Mouse (Mus musculus) small intestine, adult 2 months (tissue): Measurements from ENCODE around the gene Olfm3. TPM values are rescaled to one million over a fixed set of nuclear protein-coding genes. Genes with fewer than 3 reads are reported as not detected.

ENCODE experiments used
- H3K27ac ChIP-seq: fragments of 200-500 bp; 2 replicates; pipeline ENCODE4 v1.5.1; 2012; ENCODE audit warnings: low read depth, low read length, control low read depth, inconsistent platforms; ENCODE audit not compliant: insufficient read depth
- H3K27me3 ChIP-seq: fragments of 200-500 bp; 2 replicates; pipeline ENCODE4 v1.6.1; 2012; ENCODE audit warnings: mild to moderate bottlenecking, moderate library complexity, low read length, inconsistent platforms; ENCODE audit not compliant: control insufficient read depth, insufficient read depth
- H3K36me3 ChIP-seq: fragments of 200-500 bp; 2 replicates; pipeline ENCODE4 v1.6.1; 2012; ENCODE audit warnings: mild to moderate bottlenecking, low read length, control low read depth, inconsistent platforms; ENCODE audit not compliant: control insufficient read depth, insufficient read depth
- H3K4me1 ChIP-seq: fragments of 200-500 bp; 2 replicates; pipeline ENCODE4 v1.6.1; 2012; ENCODE audit warnings: low read length, inconsistent platforms, mixed read lengths; ENCODE audit not compliant: control insufficient read depth, insufficient read depth, insufficient read length
- H3K4me3 ChIP-seq: fragments of 200-500 bp; 2 replicates; pipeline ENCODE4 v1.5.1; 2012; ENCODE audit warnings: low read depth, mild to moderate bottlenecking, control low read depth, inconsistent platforms, low read length, moderate library complexity
- CTCF ChIP-seq: fragments of 200-500 bp; IDR thresholded peaks from 2 replicates; pipeline ENCODE4 v1.5.1; 2012; ENCODE audit warnings: low read depth, mild to moderate bottlenecking, control low read depth, inconsistent platforms, low read length, moderate library complexity, mixed read lengths; ENCODE audit not compliant: insufficient replicate concordance, insufficient read length; ENCODE audit errors: extremely low read depth
- POLR2A ChIP-seq: fragments of 200-500 bp; IDR thresholded peaks from 2 replicates; pipeline ENCODE4 v1.6.1; 2012; ENCODE audit warnings: low read depth, mild to moderate bottlenecking, control low read depth, inconsistent platforms, low read length, moderate library complexity
- WGBS: fragments of 180-500 bp; shearing (Covaris S2); methylation state at CpG from one replicate; pipeline ENCODE4 v1.1.7; 2018; 5-methylcytosine and 5-hydroxymethylcytosine counted together
- polyA plus RNA-seq: library from polyadenylated mRNA; depleted of rRNA; stranded (reverse); fragments of >200 nt; gene quantifications from 2 replicates; pipeline ENCODE4 v1.2.3, GENCODE M21; 2012

Olfm3 gene
- polyA plus RNA-seq, 1 experiment, result not detected

- Histone ChIP-seq H3K4me3 (no peak overlapping the region), H3K36me3 (no peaks in the 10 kb centered on the region), H3K4me1 (no peaks in the 10 kb centered on the region), H3K27me3 (no peaks in the 10 kb centered on the region), H3K27ac (no peak overlapping the region)
- WGBS, result 71% methylated on average over 2 of the region's 2 CpGs
- TF ChIP-seq POLR2A (no peak), CTCF (no peak)
Observed at GRCm38 (mm10) chr3:114990828-114991227, 87.0 kb downstream of the Olfm3 start.

DNA sequence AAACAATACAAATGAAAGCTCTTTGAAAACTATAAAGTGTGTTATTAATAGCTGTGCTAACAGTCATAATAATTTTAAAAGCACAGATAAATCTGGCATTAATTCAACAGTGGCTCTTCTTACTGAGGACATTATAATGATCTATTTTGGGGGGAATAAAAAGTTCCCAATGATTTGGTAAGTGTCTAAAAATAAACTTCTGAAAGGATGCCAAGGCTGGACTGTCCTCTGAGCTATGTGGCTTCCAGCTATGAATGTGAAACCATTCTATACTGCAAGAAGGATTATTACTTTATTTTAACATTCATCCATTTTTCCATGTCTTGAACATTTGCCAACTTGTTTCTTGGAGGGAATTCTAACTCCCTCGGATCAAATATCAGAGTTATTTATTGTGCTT lies 92.1 kb downstream of the Olfm3 start:
- H3K27me3 ChIP-seq, result no peaks in the 10 kb centered on the region
- H3K36me3 ChIP-seq, result no peaks in the 10 kb centered on the region
- TF ChIP-seq POLR2A (no peak), CTCF (no peak)
- no peak overlapping the region for H3K27ac ChIP-seq
- H3K4me3 ChIP-seq, result no peak overlapping the region
- WGBS, result 44% methylated on average over 1 of the region's 1 CpGs
- H3K4me1 ChIP-seq, result no peaks in the 10 kb centered on the region

DNA sequence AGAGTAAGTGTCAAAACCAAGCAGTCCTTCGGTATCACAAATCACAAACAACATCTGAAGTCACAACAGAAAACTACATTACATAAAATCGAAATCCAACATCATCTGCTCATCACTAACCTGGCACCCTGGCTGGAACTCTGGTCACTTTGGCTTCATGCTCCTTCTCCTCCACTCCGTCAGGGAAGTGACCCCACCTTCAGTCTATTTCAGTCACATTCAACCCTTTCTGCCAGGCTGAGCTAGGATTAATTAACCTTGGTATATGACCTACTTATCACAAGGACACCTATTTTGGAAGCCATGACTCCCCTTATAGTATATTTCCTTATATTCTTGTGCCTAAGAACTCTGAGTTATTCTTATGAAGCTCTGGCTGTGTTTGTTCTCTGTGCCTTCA lies 123.7 kb downstream of the Olfm3 start:
- no peaks in the 10 kb centered on the region for H3K4me1 ChIP-seq
- H3K4me3 ChIP-seq, result no peak overlapping the region
- no peaks in the 10 kb centered on the region for H3K36me3 ChIP-seq
- TF ChIP-seq POLR2A (no peak), CTCF (no peak)
- no peaks in the 10 kb centered on the region for H3K27me3 ChIP-seq
- H3K27ac ChIP-seq, result no peak overlapping the region
- WGBS, result 72% methylated on average over 3 of the region's 3 CpGs

GRCm38 (mm10) chr3:115028046-115028445 lies 124.2 kb downstream of the Olfm3 start:
- H3K36me3 ChIP-seq, result no peaks in the 10 kb centered on the region
- no peaks in the 10 kb centered on the region for H3K27me3 ChIP-seq
- TF ChIP-seq POLR2A (no peak), CTCF (no peak)
- 74% methylated on average over 1 of the region's 1 CpGs for WGBS
- H3K4me3 ChIP-seq, result no peak overlapping the region
- H3K4me1 ChIP-seq, result no peaks in the 10 kb centered on the region
- H3K27ac ChIP-seq, result no peak overlapping the region

DNA sequence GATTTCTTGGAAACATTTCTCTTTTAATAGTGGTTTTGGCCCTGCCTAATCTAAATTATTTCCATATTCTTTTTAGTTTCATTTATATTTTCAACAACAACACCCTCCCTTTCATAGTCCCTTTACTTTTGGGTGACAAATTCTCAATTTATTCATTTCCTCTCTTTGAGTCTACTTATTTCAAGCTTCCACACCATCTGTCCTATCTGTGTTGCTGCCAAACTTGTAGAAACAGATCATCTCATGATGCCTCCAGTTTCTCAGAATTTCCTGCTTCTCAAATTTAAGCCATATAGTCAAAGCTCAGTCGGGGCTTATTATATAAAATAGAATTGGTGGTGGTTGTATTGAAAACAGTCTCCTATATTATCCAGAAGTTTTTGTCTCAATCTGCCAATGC lies 124.7 kb downstream of the Olfm3 start:
- TF ChIP-seq POLR2A (no peak), CTCF (no peak)
- WGBS, result 76% methylated on average over 1 of the region's 1 CpGs

DNA sequence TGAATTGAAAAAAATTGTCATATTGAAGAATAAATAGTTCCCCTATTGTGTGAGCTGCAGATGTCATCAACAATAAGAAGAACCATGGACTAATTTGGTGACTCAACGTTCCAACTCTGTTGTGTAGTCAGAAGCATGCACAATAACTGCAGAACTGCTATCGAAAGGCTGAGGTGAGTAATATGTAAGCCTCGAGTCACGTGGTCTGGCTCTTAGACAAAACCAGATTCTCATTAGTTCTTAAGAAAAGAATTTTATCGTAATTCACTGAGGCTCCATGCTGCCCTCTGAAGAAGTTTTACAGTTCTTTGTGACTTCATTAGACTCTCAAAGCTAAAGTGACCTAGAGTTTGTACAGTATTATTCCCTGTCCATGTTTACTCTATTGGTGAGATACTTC lies 145.2 kb downstream of the Olfm3 start:
- no peaks in the 10 kb centered on the region for H3K36me3 ChIP-seq
- H3K27ac ChIP-seq, result no peak overlapping the region
- WGBS, result 85% methylated on average over 5 of the region's 5 CpGs
- TF ChIP-seq POLR2A, result no peak
- no peak for TF ChIP-seq CTCF
- no peaks in the 10 kb centered on the region for H3K4me1 ChIP-seq
- H3K4me3 ChIP-seq, result no peak overlapping the region
- no peaks in the 10 kb centered on the region for H3K27me3 ChIP-seq

More for the DNA sequence above, 124.7 kb downstream of the Olfm3 start:
- Histone ChIP-seq H3K36me3 (no peaks in the 10 kb centered on the region), H3K27me3 (no peaks in the 10 kb centered on the region), H3K4me1 (no peaks in the 10 kb centered on the region), H3K4me3 (no peak overlapping the region), H3K27ac (no peak overlapping the region)

DNA sequence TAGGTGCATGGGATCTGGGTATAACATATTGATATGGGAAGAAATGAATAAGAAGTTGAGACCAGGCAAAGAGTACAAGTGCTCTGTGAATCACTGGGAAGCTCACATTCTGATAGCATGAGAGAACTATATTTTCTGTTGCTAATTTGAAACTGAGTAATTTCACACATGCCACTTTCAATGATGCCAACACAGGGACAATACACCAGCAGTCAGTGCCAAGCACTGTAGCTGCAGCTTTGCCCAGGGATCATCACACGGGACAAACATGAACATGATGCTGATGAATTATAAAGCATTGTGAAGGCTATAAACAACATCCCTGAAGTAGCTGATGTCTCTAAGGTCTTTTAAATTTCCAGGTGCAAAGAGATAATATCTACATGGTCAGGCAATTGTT lies 161.0 kb downstream of the Olfm3 start:
- H3K36me3 ChIP-seq, result no peaks in the 10 kb centered on the region
- no peak overlapping the region for H3K4me3 ChIP-seq
- no peaks in the 10 kb centered on the region for H3K4me1 ChIP-seq
- H3K27ac ChIP-seq, result no peak overlapping the region
- H3K27me3 ChIP-seq, result no peaks in the 10 kb centered on the region
- TF ChIP-seq CTCF, result no peak
- WGBS, result 76% methylated on average over 1 of the region's 1 CpGs

DNA sequence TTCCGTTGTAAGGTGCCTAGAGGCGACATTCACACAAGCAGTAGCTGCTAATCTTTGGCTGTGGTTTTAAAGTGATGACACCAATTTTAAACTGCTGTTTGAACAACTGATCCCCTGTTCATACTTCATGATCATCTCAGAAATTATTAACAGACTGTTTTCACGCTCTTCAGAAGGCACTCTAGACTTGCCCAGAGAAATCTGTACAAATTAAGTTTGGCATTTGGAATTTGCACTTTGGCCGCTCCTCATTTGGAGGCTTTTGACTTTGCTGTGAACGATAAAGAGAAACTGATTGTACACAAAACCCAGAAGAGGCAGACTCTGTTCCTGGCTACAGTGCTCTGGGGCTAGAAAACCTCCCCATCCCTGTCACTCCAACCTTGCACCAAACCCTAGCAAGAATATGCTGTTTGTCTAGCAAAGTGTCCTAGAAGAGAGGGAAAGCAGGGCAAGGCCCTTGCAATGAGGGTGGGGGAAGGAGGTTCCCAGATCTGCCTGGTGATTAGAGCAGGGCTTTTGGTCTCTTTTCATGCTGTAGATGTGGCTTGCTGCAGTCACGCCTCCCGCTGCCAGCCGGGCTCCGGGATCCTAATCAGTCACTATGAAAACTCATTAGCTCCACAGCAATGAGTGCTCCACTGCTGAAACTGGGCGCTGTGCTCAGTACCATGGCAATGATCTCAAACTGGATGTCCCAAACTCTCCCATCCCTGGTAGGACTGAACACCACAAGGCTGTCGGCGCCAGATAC lies 176.7 kb downstream of the Olfm3 start:
- Histone ChIP-seq H3K27ac (no peak overlapping the region), H3K4me1 (no peaks in the 10 kb centered on the region), H3K4me3 (no peak overlapping the region), H3K27me3 (no peaks in the 10 kb centered on the region), H3K36me3 (no peaks in the 10 kb centered on the region)
- WGBS, result 22% methylated on average over 12 of the region's 12 CpGs
- TF ChIP-seq CTCF, result no peak
- no peak for TF ChIP-seq POLR2A
